Mouse (Mus musculus): ENCODE measurements at regions not wholly inside any gene's neighbourhood (a gene's known extent, or its start where the extent isn't known, plus 50 kb on each side); places are given as distances from the start of the nearest gene placed in this dataset.

DNA sequence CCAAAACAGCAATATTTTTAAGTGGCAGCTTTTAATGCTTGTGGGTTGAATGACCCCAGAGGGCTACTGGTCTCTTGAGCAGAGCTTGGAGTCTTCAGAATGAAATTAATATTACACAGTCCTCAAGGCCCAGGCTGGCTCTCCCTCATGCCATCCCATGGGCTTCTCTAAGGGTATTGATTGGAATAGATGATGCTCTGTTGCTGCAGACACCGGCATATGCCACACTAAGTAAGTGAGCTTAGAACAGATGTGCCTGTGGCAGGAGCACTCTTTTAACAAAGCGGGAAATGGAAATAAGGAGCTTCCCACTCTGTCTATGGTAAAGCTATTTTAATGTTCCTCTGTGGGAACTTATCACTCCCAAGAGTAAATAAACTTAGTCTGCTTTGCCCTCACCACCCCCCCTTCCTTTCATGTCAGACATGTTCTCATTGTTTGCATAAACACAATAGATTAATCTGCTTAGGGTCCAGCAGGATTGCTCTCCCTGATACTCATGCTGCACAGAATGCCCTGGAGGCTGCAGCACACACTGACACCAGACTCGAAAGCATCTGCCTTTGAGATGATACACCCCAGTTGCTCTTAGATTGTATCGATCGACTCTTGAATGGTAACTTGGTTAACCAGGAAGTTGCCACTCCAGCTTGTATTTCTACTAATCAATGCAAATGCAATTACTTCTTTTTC, 294.5 kb upstream of the Adamts16 start:
- TF ChIP-seq ETS1 (conservative IDR thresholded peaks at IDR 0.05; ENCODE audit: low read depth, low read length), result no peak
- no peak for TF ChIP-seq CTCF (conservative IDR thresholded peaks at IDR 0.05 in 1 of 2, IDR thresholded peaks at IDR 0.05 in 1 of 2; ENCODE audit: low read depth in 2 of 2, low read length in 2 of 2)
- TF ChIP-seq TCF12 (IDR thresholded peaks at IDR 0.05; ENCODE audit: low read depth, low read length), result no peak
- no peak for TF ChIP-seq MAX (IDR thresholded peaks at IDR 0.05; ENCODE audit: low read length)
- no peak for TF ChIP-seq GABPA (IDR thresholded peaks at IDR 0.05; ENCODE audit: insufficient replicate concordance, low read depth, low read length)

Data from CH12.LX (cell line).